Mouse (Mus musculus) cerebellum, adult 9-10 months (tissue): ENCODE results near the gene Ckb.
A peak's percentile ranks its signal among the peaks of the same experiment; 100 is the strongest.

ENCODE experiments used
- DNase-seq: peaks from one replicate; pipeline ENCODE4 v3.0.0; 2022

Gene Ckb

DNA sequence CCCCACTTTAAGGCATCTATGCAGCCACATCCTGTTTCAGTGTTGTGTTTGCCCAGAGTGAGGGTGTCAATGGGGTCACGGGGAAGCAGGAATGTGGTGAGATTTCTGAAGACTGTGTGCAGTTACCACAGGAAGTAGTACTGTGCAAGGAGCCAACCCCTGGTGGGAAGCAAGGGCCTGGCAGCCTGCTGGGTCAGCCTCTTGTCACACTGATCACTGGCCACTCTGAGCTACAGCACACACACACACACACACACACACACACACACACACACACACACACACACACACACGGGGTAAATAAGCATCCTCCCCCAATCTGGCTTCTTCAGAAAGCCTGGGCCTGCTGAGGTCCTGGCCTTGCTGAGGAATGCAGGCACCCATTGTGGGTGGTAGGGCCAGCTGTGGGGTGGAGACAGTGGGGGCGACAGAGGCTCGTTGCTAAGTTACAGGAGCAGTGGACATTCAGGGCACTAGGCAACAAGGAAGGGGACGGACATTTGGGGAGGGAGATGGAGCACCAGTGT is 19.3 kb upstream of the Ckb start:
- no peak for DNase-seq

DNA sequence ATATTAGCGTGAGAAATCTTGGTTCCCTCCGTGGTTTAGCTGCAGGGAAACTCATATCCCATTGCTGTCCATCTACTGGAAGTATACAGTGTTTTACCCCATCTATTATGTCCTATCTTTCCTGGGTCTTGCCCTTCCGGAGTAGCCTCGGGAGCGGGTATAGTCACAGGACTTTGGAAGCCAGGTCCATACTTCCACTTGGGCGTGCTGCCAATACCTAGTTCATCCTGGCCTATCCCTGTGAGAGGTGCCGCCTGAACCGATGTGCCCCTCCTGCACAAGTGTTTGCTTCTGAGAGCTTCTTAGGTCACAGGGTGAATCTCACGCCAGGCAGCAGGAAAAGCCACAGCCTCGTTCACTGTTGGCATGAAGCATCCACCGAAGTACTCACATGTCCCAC is 17.3 kb upstream of the Ckb start:
- DNase-seq = peak; percentile 51

DNA sequence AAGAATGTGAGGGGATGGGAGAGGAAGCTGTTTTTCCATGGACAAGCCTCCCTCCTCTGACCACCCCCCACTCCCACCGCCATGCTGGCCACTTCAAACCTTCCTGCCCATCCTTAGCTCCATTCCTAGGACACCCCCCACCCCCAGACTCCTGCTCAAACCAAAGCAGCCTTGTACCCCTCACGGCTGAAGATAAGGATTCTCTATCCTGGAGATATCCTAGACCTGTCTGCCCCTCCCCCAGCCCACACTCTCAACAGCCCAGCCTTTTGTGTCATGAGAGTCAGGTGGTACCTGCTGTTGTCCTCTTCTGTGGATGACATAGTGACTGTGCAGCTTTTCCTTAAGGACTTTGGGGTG is 15.9 kb upstream of the Ckb start:
- DNase-seq = peak; percentile 67

DNA sequence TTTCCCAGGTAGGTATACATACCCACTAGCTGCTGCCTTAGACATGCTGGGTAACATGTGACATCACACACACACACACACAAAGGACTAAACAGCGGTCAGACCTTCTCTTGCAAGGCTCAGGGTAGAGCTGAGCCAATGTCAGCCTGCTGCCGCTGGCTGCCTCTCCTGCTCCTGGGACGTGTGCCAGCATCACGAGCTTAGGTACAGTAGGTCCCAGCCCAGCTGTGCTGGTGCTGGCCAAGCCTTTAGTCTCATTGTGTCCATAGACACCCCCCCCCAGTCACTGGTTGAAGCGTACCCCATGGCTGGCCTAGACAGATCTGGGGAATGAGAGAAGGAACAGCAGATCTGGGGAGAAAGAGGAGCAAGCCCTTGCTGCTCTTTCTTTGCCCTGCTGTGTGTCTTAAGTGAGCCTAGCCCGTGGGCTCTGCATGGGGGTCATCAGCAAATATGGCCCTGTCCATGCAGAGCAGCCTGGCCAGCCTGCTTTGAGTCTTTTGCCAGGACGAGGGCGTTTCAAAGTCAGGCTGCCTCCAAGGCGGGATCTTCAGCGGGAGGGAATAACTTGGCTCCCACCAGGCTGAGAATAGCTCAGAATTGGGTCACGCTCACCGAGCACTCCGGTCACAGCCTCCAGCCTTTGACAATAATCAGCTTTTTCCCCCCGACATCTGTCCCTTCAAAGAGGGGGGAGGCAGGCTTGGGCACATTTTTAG is 15.4 kb upstream of the Ckb start:
- peak; percentile 82 for DNase-seq

DNA sequence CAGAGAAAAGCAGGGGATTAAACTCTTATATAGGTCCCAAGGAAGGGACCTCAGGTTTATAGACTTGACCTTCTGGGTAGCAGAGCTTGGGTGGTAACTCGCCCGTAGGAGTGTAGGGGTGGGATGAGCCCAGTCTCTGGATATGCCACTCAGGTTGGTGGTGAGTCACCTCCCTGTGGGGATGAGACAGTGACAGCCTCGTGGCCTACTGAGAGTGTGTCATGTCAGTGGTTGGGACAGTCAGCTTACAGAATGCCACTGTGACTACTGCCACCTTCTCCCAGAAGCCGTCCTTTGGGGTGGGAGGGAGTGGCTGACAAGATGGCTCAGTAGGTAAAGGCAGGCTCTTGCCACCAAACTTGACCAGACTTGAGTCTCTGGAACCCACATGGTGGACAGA is 14.3 kb upstream of the Ckb start:
- peak; percentile 46 for DNase-seq

DNA sequence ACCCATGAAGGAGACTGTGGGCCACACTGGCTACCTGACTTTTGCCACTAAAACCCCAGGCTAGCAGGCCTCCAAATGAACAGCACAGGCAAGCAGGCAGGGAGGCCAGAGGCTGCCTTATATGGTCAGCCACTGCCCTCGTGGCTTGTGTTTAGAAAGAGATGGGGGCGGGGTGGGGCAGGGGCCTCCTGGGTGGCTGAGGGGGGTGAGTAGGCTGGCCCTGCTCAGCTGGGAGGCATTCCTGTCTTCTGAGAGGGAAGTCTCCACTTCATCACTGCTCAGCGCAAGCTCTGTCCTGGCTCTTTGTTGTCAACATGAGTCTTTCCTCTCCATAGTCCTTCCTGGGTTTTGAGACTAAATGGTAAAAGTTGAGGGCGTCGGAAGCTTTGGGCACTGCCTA is 10.7 kb upstream of the Ckb start:
- no peak for DNase-seq

DNA sequence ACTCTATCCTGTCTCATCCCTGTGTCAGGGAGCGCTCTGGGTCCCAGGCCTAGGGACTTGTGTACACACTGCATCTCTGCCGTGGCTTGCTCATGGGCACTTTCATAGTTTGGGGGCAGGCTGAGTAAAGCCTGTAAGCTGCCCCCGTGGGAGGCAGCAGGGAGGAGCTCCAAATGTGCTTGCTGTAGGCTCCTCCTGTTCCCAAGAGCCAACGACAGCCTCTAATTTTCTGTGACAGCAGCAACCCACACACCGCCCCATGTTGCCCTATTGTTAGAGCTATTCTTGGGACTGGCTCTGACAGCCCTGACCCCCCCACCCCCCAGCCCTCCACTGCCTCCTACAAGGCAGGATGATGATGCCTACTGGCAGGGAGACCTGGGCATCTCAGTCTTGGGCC is 9.9 kb upstream of the Ckb start:
- no peak for DNase-seq

DNA sequence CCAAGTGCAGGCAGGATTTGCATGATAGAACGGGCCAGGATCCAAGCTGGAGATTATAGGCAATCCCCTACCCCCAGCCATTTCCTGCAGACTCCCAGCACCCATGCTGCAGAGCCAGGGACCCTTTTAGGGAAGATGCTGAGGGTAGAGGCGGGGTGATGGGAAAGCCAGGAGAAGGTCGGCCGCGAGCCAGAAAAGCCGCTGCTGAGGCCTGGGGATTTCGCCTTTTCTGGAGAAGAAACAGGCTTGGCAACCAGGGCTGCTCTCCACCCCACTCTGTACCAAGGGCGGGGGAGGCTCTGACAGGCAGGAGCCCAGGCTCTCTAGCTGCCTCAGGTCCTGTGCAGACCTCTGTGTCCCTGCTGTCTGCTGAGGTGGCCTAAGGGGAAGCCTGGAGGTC is 9.2 kb upstream of the Ckb start:
- DNase-seq = no peak

DNA sequence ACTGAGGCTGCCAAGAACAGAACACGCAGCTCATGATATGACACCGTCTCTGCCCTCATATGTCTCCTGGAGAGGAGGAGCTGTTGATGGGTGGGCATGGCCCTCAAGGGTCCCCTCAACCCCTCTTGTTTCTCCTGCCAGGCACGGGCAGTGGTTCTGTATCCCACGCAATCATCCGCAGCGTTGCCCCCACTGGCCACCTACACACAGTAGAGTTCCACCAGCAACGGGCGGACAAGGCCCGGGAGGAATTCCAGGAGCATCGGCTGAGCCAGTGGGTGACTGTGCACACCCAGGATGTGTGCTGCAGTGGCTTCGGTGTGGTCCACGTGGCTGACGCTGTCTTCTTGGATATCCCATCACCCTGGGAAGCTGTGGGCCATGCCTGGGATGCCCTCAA is 8.5 kb upstream of the Ckb start:
- DNase-seq = no peak

DNA sequence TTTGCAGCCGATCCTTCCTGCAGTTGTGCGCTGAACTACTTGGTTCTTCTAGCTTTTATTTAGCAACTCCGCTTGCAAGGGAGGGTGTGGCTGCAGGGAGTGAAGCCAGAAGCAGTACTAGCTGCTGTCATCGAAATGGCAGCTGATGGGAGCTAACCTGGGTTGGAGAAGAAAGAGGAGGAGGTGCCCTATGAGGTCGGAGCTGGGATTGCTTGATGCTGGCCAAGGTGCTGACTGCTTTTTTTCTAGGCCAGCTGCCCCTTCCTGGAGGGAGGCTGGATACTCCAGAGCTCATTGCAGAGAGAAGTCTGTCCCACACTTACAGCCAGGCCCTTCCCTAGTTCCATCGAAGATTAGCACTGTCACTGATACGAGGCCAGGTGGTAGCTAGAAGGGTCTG is 6.9 kb upstream of the Ckb start:
- no peak for DNase-seq

DNA sequence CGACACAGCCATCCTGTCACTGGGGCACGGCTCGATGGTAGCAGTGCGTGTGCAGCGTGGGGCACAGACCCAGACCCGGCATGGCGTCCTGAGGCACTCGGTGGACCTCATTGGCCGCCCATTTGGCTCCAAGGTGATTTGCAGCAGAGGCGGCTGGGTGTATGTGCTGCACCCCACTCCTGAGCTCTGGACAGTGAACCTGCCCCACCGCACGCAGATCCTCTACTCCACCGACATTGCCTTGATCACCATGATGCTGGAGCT is 6.5 kb upstream of the Ckb start:
- DNase-seq = no peak

DNA sequence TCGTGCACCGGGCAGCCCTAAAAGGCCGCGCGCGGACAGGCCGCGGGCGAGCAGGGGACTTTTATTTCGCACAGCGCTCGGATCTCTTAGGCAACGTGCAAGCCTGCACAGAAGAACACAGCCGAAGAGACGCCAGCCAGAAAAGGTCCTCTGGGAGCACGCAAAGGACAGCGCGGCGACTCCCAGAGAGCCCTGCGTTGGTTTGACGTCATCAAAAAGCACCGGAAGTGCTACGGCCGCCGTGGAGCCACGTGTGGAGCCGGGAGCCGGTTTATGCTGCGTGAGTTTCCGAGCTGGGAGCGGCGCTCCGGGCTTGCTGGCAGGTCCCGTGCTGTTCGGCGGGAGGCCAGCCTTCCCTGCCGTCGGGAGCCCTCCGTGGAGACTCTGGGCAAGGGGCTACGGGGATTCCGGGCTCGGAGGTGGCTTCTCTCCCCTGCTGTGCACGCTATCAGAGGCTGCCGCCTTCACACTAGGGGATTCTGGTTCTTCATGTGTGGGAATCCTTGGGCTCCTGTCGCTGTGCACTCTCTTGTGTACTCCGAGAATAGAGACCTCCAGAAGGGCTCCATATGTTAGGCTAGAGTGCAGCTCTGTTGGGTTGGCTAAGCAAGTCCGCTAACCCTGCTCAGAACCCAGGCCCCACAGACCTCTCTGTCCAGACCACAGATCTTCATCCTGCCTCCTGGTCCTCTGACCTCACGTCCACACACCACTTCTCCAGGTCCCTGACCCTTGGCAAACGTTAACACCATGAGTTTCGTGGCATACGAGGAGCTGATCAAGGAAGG is 5.9 kb upstream of the Ckb start, which contains the start of gene Trmt61a:
TSS of gene Trmt61a (plus strand) at position 224 of the 788 bp plus-strand sequence.
- peak; percentile 89 for DNase-seq

DNA sequence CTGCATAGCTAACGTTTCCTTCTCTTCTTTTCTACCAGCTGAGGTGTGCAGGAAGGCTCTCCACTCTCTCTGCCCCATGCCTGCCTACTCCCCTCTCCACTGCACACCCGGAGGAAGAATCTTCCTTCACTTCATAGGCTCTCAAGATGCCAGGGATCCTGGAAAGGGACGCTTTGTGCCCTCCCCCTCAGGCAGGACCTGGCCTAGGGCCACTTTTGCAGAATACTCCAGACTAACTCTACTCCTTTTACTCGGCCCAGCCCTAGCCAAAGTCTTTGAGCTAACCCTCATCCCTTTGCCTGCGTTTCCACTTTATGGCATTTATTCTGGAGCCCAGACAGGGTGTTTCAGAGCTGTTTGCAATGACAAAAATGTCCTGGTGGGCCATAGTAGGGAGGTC is 5.3 kb upstream of the Ckb start:
- DNase-seq = peak; percentile 72

DNA sequence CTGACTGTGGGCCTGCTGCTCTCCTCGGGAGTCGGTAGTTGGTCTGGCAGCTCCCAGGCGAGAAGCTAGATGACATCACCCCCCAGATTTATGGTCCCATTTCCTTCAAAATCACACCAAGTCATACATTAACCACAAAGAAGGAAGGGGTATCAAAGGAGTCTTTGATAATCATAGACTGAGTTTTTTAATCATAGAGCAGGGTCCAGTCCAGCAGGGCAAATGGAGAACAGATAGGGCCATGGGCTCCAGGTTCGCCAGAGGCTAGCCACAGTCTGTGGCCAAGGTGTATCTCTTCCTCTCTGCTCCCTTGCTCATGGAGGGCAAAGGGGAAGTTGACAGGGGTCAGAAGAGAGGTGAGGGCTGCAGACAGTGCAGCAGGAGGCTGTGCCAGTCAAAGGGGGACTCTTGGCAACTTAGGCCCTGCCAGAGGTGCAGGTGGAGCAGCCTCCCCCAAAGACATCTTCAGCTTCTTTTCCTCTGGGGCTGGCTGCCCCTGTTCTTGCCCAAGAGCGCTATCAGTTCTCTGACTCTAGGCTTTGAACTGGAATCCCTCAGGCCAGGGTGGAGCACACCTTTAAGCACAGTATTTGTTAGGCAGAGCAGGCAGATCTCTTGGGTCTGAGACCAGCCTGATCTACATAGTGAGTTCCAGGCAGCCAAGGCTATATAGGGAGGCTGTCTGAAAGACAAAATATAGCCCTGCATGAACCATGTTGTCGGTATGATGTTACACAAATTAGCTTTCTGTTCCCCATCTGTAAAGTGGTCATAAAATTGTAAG is 3.9 kb upstream of the Ckb start:
- DNase-seq = no peak

DNA sequence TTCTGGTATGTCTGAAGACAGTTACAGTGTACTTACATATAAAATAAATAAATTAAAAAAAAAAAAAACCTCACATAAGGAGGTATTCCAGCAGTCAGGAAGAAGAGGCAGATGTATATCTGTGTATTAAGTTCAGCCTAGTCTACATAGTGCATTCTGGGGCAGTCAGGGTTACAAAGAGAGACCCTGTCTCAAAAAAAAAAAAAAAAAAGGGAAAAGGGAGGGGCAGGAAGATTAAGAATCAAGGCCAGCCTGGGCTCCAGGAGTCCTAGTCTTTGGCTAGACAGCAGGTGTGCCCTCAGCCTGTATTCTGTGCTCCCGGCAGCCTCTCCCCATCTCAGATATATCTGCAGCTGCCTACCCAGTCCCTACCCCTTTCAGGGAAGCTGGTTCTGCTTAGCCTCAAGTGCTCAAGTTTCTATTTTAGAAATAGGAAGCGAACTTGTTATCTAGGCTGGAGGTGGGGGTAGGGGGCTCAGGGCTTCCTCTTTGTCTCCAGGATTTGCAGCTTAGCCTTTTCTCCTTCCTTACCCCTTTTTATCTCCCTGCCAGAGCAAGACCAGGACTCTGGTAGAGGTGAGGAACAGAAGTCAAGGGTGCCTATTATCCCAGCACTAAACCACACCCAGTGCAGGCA is 2.8 kb upstream of the Ckb start:
- no peak for DNase-seq

DNA sequence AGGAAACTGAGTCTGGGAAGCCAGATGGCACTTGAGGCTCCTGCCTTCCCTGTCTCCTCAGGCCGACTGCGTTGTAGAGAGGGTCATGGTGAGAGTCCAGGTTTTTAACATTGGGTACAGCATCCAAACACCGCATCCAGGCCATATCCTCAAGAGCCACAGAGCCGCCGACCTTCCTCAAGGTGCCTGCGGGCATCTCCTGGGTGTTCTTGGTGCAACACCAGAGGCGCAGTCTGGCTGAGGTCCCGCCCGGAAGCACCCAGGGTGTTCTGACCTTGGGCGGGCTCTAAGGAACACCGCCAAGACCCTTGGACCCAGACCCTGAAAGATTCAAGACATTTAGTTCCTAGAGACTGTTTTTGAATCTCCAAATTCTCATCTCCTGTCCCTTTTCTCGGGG is 443 bp upstream of the Ckb start:
- DNase-seq = no peak

DNA sequence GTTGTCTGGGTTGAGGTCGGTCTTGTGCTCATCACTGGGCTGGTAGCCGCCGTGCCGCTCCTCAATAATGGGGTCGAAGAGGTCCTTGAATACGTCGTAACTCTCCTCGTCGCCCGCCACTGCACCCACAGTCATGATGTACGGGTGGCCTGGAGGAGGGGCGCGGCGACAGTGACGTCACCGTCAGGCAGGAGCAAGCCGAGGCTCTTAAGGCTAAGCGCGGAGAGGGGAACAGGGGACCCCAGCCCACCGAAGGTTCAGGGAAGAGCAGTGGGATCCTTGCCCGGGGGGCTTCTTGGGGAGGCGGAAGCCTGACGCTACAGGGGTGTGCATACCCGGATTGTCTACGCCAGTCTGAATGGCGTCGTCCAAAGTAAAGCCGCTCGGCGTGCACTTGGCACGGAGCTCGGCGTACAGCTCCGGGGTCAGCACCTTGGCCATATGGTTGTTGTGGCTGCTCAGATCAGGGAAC is 671 bp downstream of the Ckb start:
- peak; percentile 87 for DNase-seq

DNA sequence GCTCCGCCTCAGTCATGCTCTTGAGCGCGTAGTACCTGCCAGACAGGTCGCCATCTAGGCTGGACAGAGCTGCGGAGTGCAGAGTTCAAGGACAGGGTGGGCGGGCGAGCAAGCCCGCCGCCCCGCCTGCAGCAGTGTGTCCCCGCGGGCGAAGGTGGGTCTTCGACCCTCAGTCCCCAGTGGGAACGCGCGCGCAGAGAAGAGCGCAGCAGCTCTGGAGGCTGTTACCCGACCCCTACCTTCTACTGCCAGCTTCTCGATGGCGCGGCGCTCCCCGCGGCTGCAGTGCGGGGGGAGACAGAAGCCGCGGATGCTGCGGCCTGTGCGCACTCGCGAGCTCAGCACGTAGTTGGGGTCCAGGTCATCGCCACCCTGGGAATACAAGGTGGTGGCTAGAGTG is 1.2 kb downstream of the Ckb start:
- DNase-seq = no peak

DNA sequence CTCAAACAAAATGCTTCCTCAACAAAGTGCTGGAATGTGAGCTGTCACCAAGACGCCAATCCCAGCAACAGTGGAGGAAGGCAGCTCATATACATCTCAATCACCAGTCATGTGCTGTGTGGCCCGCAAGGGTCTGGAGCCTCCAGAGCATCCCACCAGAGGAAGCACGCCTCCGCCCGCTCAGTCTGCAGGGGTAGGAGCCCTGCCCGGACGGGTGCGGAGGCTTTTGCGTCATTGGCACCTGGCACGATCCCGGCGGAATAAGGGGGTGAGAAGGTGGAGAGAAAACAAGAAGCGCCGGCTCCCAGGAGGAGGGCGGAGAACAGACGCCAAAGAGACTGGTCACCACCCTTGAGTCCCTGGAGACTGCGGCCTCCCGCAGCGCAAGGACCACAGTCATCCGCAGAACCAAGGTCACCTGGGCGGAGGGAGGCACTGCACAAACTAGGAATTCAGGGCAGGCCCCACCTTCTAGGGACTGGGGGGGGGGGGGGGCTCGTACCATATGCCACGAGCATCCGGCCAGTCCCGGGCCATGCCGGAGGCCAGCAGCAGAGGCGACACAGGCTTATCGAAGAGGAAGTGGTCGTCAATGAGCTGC is 1.7 kb downstream of the Ckb start:
- peak; percentile 91 for DNase-seq

DNA sequence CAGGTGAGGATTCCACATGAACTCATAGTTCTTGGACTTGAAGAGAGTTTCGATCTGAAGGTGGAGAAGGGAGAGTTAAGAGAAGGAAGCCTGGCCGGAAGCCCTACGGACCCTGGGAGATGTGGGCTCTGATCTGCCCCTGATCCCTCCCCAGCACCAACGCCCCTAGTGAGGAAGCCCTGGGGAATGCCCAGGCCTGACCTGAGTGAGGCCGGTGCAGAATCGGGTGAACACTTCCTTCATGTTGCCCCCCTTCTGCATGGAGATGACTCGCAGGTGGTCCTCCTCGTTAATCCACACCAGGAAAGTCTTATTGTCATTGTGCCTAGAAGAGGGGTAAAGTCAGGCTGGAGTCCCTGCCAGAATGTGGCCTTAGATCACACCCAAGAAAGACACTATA is 2.2 kb downstream of the Ckb start:
- no peak for DNase-seq

DNA sequence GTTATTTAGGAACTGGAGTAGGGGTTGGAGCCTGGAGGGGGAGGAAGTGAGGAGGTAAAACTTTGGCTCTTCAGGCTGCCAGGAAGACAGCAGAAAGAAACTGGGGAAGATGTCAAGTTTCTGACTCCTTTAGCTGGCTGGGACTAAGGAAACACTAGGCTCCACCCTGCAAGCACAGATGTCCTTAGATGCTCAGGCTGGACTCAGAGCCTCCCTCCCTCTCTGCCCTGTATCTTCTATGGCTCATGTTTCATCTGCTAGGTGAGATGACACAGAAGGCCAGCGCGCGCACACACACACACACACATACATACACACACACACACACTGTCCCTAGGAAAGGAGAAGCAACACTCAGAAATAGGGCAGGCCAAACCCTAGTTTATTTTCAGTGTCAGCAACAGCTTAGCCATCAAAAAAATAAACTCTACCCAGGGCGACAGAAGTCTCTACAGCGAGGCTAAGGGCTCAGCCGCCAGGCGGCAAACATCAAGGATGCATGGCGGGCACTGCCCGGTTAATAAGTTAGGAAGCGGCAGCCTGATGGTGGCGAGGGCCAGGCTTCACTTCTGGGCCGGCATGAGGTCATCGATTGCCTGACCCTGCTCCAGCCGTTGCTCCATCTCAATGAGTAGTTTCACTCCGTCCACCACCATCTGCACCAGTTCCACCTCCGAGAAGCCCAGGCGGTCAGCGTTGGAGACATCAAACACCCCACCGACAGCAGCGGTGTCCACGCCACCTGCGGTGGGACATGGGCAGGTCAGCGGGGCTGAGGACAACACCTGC is 2.9 kb downstream of the Ckb start:
- DNase-seq = peak; percentile 63

DNA sequence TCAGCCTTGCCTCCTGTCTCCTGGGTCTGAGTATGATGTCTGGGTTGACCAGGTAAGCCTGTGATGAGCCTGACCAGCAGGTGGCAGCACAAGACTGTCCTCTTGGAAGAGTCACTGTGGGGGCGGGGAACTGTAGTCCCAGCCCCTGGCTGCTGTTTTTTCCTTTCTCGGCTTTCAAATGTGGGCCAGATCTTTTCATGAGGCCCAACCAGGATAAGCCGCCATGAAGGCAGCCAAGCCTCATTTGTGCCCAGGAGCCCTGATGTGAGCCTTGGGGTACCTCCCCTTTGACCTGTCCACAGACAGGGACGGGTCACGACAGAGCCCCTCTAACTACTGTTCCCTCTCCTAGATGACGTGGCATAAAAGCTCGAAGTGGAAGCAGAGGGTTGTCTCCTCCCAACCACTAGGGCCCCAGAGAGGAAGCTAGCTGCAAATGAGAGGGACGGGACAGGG is 3.7 kb downstream of the Ckb start:
- DNase-seq = peak; percentile 98
